Mouse (Mus musculus): ENCODE data around the gene Cpeb3. TPM values are rescaled to one million over a fixed set of nuclear protein-coding genes. Genes with fewer than 3 reads are reported as not detected.
A peak's percentile ranks its signal among the peaks of the same experiment; 100 is the strongest.
"Not testable (repeated sequence)": the region's sequence is repeated elsewhere in the genome, so short reads cannot be mapped to it uniquely, and the experiment has no call there.

The Cpeb3 gene
- polyA plus RNA-seq, 1 experiment from 2014 or later: 2.0 TPM

- peak overlapping the region; percentile 22; the same call in 1 of the 2 replicates for H3K4me3 ChIP-seq (ENCODE audit: low read depth, low read length)
- H3K9me3 ChIP-seq (ENCODE audit: control insufficient read depth, low read length): no peaks in the 10 kb centered on the region
- peaks cover 21% of the 10 kb centered on the region for H3K27me3 ChIP-seq (replicated peaks; ENCODE audit: control insufficient read depth, insufficient read depth, low read length)
- ATAC-seq (replicated peaks; ENCODE audit: low FRiP score) (peak; percentile 91), DNase-seq (ENCODE audit: low spot score) (peak; percentile 76)
- 4% methylated on average over 15 of the region's 15 CpGs for WGBS
- H3K27ac ChIP-seq (ENCODE audit: low read depth, low read length): peak overlapping the region; percentile 80
- H3K4me1 ChIP-seq (replicated peaks; ENCODE audit: control insufficient read depth, insufficient read depth, low read length): peaks cover 26% of the 10 kb centered on the region
- H3K36me3 ChIP-seq (ENCODE audit: control insufficient read depth, insufficient read depth, low read length): no peaks in the 10 kb centered on the region
- H3K9ac ChIP-seq (ENCODE audit: low read depth, low read length): peak overlapping the region; percentile 55
- peak overlapping the region; percentile 64 for H3K4me2 ChIP-seq
These were observed 29.5 kb upstream of the Cpeb3 start for GRCm38 (mm10) chr19:37237712-37238437.

- no peak for DNase-seq (ENCODE audit: low spot score)
- ATAC-seq (replicated peaks; ENCODE audit: low FRiP score): peak; percentile 29; the same call in 1 of the 2 replicates
- Histone ChIP-seq H3K4me3 (ENCODE audit: low read depth, low read length) (no peak overlapping the region), H3K36me3 (ENCODE audit: control insufficient read depth, insufficient read depth, low read length) (no peaks in the 10 kb centered on the region), H3K27me3 (replicated peaks; ENCODE audit: control insufficient read depth, insufficient read depth, low read length) (peaks cover 21% of the 10 kb centered on the region), H3K9ac (ENCODE audit: low read depth, low read length) (peak overlapping the region; percentile 55; the same call in 1 of the 2 replicates), H3K27ac (ENCODE audit: low read depth, low read length) (peak overlapping the region; percentile 80), H3K4me1 (replicated peaks; ENCODE audit: control insufficient read depth, insufficient read depth, low read length) (peaks cover 26% of the 10 kb centered on the region), H3K4me2 (peak overlapping the region; percentile 64), H3K9me3 (ENCODE audit: control insufficient read depth, low read length) (no peaks in the 10 kb centered on the region)
- 33% methylated on average over 5 of the region's 5 CpGs for WGBS
These were observed 28.9 kb upstream of the Cpeb3 start for GRCm38 (mm10) chr19:37237306-37237705.

GRCm38 (mm10) chr19:37235818-37236217, 27.4 kb upstream of the Cpeb3 start:
- Histone ChIP-seq H3K36me3 (ENCODE audit: control insufficient read depth, insufficient read depth, low read length) (no peaks in the 10 kb centered on the region), H3K9ac (ENCODE audit: low read depth, low read length) (no peak overlapping the region), H3K4me1 (replicated peaks; ENCODE audit: control insufficient read depth, insufficient read depth, low read length) (peaks cover 26% of the 10 kb centered on the region), H3K4me3 (ENCODE audit: low read depth, low read length) (no peak overlapping the region), H3K9me3 (ENCODE audit: control insufficient read depth, low read length) (no peaks in the 10 kb centered on the region), H3K27me3 (replicated peaks; ENCODE audit: control insufficient read depth, insufficient read depth, low read length) (peaks cover 21% of the 10 kb centered on the region), H3K27ac (ENCODE audit: low read depth, low read length) (no peak overlapping the region), H3K4me2 (no peak overlapping the region; the same call in 1 of the 2 replicates)
- no peak for ATAC-seq (replicated peaks; ENCODE audit: low FRiP score)
- DNase-seq (ENCODE audit: low spot score): no peak
- 64% methylated on average over 8 of the region's 8 CpGs for WGBS

GRCm38 (mm10) chr19:37233561-37234539, 25.4 kb upstream of the Cpeb3 start:
- peak overlapping the region; percentile 56 for H3K4me3 ChIP-seq (ENCODE audit: low read depth, low read length)
- ATAC-seq (replicated peaks; ENCODE audit: low FRiP score) (no peak), DNase-seq (ENCODE audit: low spot score) (peak; percentile 60)
- H3K27me3 ChIP-seq (replicated peaks; ENCODE audit: control insufficient read depth, insufficient read depth, low read length): peaks cover 21% of the 10 kb centered on the region
- H3K4me1 ChIP-seq (replicated peaks; ENCODE audit: control insufficient read depth, insufficient read depth, low read length): peaks cover 23% of the 10 kb centered on the region
- H3K36me3 ChIP-seq (ENCODE audit: control insufficient read depth, insufficient read depth, low read length): no peaks in the 10 kb centered on the region
- H3K27ac ChIP-seq (ENCODE audit: low read depth, low read length): peak overlapping the region; percentile 8
- H3K4me2 ChIP-seq: peak overlapping the region; percentile 92
- H3K9ac ChIP-seq (ENCODE audit: low read depth, low read length): peak overlapping the region; percentile 64
- no peaks in the 10 kb centered on the region for H3K9me3 ChIP-seq (ENCODE audit: control insufficient read depth, low read length)
- WGBS: 7% methylated on average over 63 of the region's 63 CpGs

DNA sequence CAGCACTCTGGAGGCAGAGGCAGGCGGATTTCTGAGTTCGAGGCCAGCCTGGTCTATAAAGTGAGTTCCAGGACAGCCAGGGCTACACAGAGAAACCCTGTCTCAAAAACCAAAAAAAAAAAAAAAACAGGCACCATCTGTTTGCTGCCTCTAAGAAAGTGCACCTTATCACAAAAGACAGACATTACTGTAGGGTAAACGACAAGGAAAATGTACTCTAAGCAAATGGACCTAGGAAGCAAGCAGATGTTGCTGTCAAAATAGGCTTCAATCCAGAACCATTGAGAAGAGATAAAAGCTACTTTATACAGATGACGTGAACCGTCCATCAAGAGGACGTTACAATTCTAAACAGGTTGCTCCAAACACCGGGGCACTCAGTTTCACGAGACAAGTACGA, 24.2 kb upstream of the Cpeb3 start:
- not testable (repeated sequence) for H3K9ac ChIP-seq (ENCODE audit: low read depth, low read length); H3K9me3 ChIP-seq (ENCODE audit: control insufficient read depth, low read length); H3K36me3 ChIP-seq (ENCODE audit: control insufficient read depth, insufficient read depth, low read length); H3K4me3 ChIP-seq (ENCODE audit: low read depth, low read length)
- DNase-seq (ENCODE audit: low spot score) (peak; percentile 26), ATAC-seq (replicated peaks; ENCODE audit: low FRiP score) (peak; percentile 82)
- Histone ChIP-seq H3K4me1 (replicated peaks; ENCODE audit: control insufficient read depth, insufficient read depth, low read length) (peaks cover 16% of the 10 kb centered on the region; the same call in 1 of the 2 replicates), H3K4me2 (peak overlapping the region; percentile 38; the same call in 1 of the 2 replicates), H3K27ac (ENCODE audit: low read depth, low read length) (peak overlapping the region; percentile 67), H3K27me3 (replicated peaks; ENCODE audit: control insufficient read depth, insufficient read depth, low read length) (peaks cover 21% of the 10 kb centered on the region)
- 47% methylated on average over 9 of the region's 9 CpGs for WGBS

- ATAC-seq (replicated peaks; ENCODE audit: low FRiP score) (peak; percentile 73), DNase-seq (ENCODE audit: low spot score) (peak; percentile 29)
- peak overlapping the region; percentile 39; the same call in 1 of the 2 replicates for H3K27ac ChIP-seq (ENCODE audit: low read depth, low read length)
- peaks cover 13% of the 10 kb centered on the region for H3K36me3 ChIP-seq (ENCODE audit: control insufficient read depth, insufficient read depth, low read length)
- no peak overlapping the region for H3K9ac ChIP-seq (ENCODE audit: low read depth, low read length)
- no peak overlapping the region for H3K4me3 ChIP-seq (ENCODE audit: low read depth, low read length)
- H3K4me2 ChIP-seq: no peak overlapping the region
- H3K9me3 ChIP-seq (ENCODE audit: control insufficient read depth, low read length): no peaks in the 10 kb centered on the region
- WGBS: 59% methylated on average over 6 of the region's 6 CpGs
- H3K4me1 ChIP-seq (replicated peaks; ENCODE audit: control insufficient read depth, insufficient read depth, low read length): peaks cover 9% of the 10 kb centered on the region; the same call in 1 of the 2 replicates
- no peaks in the 10 kb centered on the region for H3K27me3 ChIP-seq (replicated peaks; ENCODE audit: control insufficient read depth, insufficient read depth, low read length)
These were observed 16.9 kb upstream of the Cpeb3 start for GRCm38 (mm10) chr19:37225197-37225862.

- Histone ChIP-seq H3K9me3 (ENCODE audit: control insufficient read depth, low read length) (no peaks in the 10 kb centered on the region), H3K4me2 (no peak overlapping the region), H3K27me3 (replicated peaks; ENCODE audit: control insufficient read depth, insufficient read depth, low read length) (no peaks in the 10 kb centered on the region), H3K27ac (ENCODE audit: low read depth, low read length) (no peak overlapping the region), H3K9ac (ENCODE audit: low read depth, low read length) (no peak overlapping the region), H3K4me3 (ENCODE audit: low read depth, low read length) (no peak overlapping the region), H3K36me3 (ENCODE audit: control insufficient read depth, insufficient read depth, low read length) (peaks cover 33% of the 10 kb centered on the region), H3K4me1 (replicated peaks; ENCODE audit: control insufficient read depth, insufficient read depth, low read length) (peaks cover under 1% of the 10 kb centered on the region)
- 78% methylated on average over 2 of the region's 2 CpGs for WGBS
- ATAC-seq (replicated peaks; ENCODE audit: low FRiP score) (no peak), DNase-seq (ENCODE audit: low spot score) (no peak)
These were observed 6.3 kb upstream of the Cpeb3 start for GRCm38 (mm10) chr19:37214711-37215110.

DNA sequence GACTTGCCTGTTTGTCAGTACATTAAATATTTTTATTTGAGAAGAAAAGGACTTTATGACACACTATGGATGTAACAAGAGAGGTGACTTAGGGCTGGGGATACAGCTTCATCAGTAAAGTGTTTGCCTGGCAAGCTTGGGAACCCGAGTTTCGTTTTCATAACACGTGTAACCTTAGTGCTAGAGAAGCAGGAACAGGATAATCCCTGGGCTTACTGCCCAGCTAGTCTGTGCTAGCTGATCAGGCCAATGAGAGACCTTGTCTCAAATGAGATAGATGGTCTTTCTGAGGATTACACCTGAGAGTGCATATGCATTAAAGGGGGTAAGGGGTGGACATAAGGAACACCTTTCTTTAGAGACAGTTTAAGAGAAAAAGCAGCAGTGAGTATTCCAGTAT, 3.0 kb upstream of the Cpeb3 start:
- H3K27me3 ChIP-seq (replicated peaks; ENCODE audit: control insufficient read depth, insufficient read depth, low read length): no peaks in the 10 kb centered on the region
- no peak overlapping the region for H3K4me2 ChIP-seq
- no peak overlapping the region for H3K4me3 ChIP-seq (ENCODE audit: low read depth, low read length)
- no peak overlapping the region for H3K27ac ChIP-seq (ENCODE audit: low read depth, low read length)
- peaks cover 12% of the 10 kb centered on the region for H3K4me1 ChIP-seq (replicated peaks; ENCODE audit: control insufficient read depth, insufficient read depth, low read length)
- WGBS: 91% methylated on average over 3 of the region's 3 CpGs
- no peaks in the 10 kb centered on the region for H3K9me3 ChIP-seq (ENCODE audit: control insufficient read depth, low read length)
- ATAC-seq (replicated peaks; ENCODE audit: low FRiP score) (no peak), DNase-seq (ENCODE audit: low spot score) (peak; percentile 15)
- no peak overlapping the region for H3K9ac ChIP-seq (ENCODE audit: low read depth, low read length)
- H3K36me3 ChIP-seq (ENCODE audit: control insufficient read depth, insufficient read depth, low read length): peaks cover 24% of the 10 kb centered on the region
